Mouse (Mus musculus): ENCODE measurements at regions not wholly inside any gene's neighbourhood (a gene's known extent, or its start where the extent isn't known, plus 50 kb on each side); places are given as distances from the start of the nearest gene placed in this dataset.

DNA sequence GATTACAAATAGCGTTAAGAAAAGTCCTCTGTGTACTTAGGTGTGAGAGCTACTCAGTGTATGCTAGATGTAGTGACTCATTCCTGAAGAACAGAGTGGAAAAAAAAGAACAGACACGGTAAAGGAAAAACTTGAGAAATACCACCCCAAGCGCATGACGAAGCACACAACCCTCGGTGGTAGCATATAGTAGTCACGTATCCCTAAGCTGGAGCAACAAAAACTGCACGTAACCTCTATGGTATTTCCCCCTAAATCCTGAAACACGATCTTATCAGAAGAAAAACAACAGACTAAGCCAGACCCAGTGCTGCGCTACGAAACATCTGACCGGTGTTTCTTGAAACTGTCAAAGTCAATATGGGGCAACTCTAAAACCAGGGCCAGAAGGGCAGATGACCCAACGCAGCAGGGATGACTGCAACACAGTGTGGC is 162.0 kb downstream of the Cysltr2 start:
- whole genome bisulfite sequencing: 21% methylated on average over 12 of the region's 12 CpGs
- peak overlapping the region; percentile 79 for H3K27ac ChIP-seq (ENCODE audit: low read length)
- ATAC-seq (ENCODE audit: low FRiP score, low TSS enrichment): peak; percentile 74

DNA sequence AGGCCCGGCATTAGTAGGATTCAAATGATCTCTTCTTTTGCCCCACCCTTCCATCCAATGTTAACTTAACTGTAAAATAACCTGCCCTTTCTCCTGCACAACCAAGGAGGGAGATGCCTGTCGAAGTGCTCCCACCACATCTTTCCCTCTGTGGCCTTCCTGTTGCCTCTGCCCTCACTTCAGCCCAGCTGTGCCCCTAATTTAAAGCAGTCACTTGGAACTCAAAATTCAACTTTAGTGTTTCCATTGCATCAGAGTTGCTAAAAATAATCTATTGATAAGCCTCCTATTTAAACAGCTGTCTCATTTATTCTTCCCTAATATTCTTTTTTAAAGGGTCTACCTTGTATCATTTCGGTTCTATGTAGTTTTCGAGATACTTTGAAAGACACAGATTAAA is 163.1 kb downstream of the Cysltr2 start:
- Histone ChIP-seq H3K36me3 (ENCODE audit: insufficient read depth, low read length) (no peaks in the 10 kb centered on the region), H3K9me3 (ENCODE audit: low read length) (no peaks in the 10 kb centered on the region), H3K27ac (ENCODE audit: low read length) (no peak overlapping the region), H3K4me1 (ENCODE audit: insufficient read depth, low read length) (peaks cover 16% of the 10 kb centered on the region), H3K27me3 (ENCODE audit: insufficient read depth, low read length) (no peaks in the 10 kb centered on the region), H3K4me3 (ENCODE audit: low read length) (no peak overlapping the region), H3K9ac (replicated peaks; ENCODE audit: low read length) (no peak overlapping the region), H3K4me2 (replicated peaks; ENCODE audit: low read depth, low read length) (no peak overlapping the region)
- 76% methylated on average over 4 of the region's 4 CpGs for WGBS
- ATAC-seq (ENCODE audit: low FRiP score, low TSS enrichment): no peak

More for the DNA sequence above, 162.0 kb downstream of the Cysltr2 start:
- no peak overlapping the region for H3K9ac ChIP-seq (replicated peaks; ENCODE audit: low read length)
- no peaks in the 10 kb centered on the region for H3K36me3 ChIP-seq (ENCODE audit: insufficient read depth, low read length)
- H3K4me2 ChIP-seq (replicated peaks; ENCODE audit: low read depth, low read length): no peak overlapping the region
- no peaks in the 10 kb centered on the region for H3K9me3 ChIP-seq (ENCODE audit: low read length)
- no peaks in the 10 kb centered on the region for H3K27me3 ChIP-seq (ENCODE audit: insufficient read depth, low read length)
- H3K4me1 ChIP-seq (ENCODE audit: insufficient read depth, low read length): peaks cover 16% of the 10 kb centered on the region
- H3K4me3 ChIP-seq (ENCODE audit: low read length): no peak overlapping the region

DNA sequence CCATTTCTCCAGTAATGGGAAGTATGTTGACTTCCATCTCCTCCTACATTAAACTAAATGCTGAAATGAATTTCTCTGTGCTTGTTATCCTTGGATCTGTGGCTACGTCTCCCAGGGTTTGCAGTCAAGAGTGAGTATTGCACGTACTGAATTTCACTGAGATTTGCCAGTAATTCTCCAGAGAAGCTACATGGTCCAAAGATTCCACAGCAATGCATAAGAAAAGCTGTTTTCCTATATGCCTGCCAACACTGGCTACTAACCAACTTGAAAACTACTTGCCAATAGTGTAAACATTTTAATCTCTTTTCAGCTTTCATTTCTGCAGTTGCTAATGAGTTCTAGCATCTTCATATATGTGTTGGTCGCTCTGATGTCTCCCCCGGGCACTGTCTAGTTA is 164.4 kb downstream of the Cysltr2 start:
- Histone ChIP-seq H3K4me2 (replicated peaks; ENCODE audit: low read depth, low read length) (no peak overlapping the region), H3K27me3 (ENCODE audit: insufficient read depth, low read length) (no peaks in the 10 kb centered on the region), H3K4me3 (ENCODE audit: low read length) (no peak overlapping the region), H3K27ac (ENCODE audit: low read length) (no peak overlapping the region), H3K36me3 (ENCODE audit: insufficient read depth, low read length) (no peaks in the 10 kb centered on the region), H3K9ac (replicated peaks; ENCODE audit: low read length) (no peak overlapping the region), H3K4me1 (ENCODE audit: insufficient read depth, low read length) (peaks cover 16% of the 10 kb centered on the region), H3K9me3 (ENCODE audit: low read length) (no peaks in the 10 kb centered on the region)
- no peak for ATAC-seq (ENCODE audit: low FRiP score, low TSS enrichment)
- WGBS: 88% methylated on average over 4 of the region's 4 CpGs

DNA sequence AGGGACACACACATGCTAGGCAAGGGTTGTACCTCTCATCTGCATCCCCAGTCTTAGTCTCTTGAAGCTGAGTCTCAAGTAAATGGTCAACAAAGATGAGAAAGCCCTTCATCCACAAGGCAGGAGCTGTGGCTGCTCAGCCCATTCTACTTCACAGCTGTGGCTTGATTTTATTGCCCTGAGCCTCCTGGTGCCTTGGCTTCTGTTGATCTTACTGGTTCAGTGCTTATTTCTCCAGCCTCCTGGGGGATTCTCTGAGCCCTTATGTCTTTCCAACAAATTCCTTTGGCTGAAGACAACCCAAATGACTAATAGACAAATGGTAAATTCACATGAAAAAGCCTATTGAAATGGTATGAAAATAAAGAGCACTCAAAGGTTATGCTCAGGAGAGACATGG is 167.3 kb upstream of the Fndc3a start:
- ATAC-seq (ENCODE audit: low FRiP score, low TSS enrichment): no peak
- H3K4me1 ChIP-seq (ENCODE audit: insufficient read depth, low read length): 0 out of 2 replicates have a peak, but pooled peaks cover 8% of the 10 kb centered on the region

DNA sequence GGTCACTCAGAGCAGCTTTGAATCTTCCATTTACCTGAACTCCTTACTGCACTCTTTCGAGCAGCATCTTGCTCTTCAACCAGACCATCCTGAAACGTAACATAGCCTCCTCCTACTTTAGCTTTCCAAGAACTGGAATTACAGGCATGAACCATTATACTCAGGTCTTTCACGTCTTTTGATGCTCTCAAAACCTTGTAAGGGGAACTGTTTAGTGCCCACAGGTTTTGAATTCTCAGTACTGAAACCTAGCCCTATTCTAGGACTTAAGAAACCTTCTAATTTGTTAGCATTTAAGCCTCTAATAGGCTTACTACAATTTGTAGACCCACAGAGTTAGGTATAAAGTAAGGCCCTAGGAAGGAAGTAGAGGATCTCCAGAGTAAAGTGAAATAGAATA is 163.7 kb upstream of the Fndc3a start:
- no peak overlapping the region for H3K9ac ChIP-seq (replicated peaks; ENCODE audit: low read length)
- H3K9me3 ChIP-seq (ENCODE audit: low read length): no peaks in the 10 kb centered on the region
- no peaks in the 10 kb centered on the region for H3K27me3 ChIP-seq (ENCODE audit: insufficient read depth, low read length)
- H3K4me3 ChIP-seq (ENCODE audit: low read length): no peak overlapping the region
- no peak overlapping the region for H3K27ac ChIP-seq (ENCODE audit: low read length)
- H3K36me3 ChIP-seq (ENCODE audit: insufficient read depth, low read length): no peaks in the 10 kb centered on the region
- peaks cover 11% of the 10 kb centered on the region for H3K4me1 ChIP-seq (ENCODE audit: insufficient read depth, low read length)
- H3K4me2 ChIP-seq (replicated peaks; ENCODE audit: low read depth, low read length): no peak overlapping the region
- 88% methylated on average over 3 of the region's 3 CpGs for WGBS
- ATAC-seq (ENCODE audit: low FRiP score, low TSS enrichment): no peak

More for the DNA sequence above, 167.3 kb upstream of the Fndc3a start:
- no peaks in the 10 kb centered on the region for H3K36me3 ChIP-seq (ENCODE audit: insufficient read depth, low read length)
- no peak overlapping the region for H3K4me2 ChIP-seq (replicated peaks; ENCODE audit: low read depth, low read length)
- H3K27me3 ChIP-seq (ENCODE audit: insufficient read depth, low read length): no peaks in the 10 kb centered on the region
- no peak overlapping the region for H3K27ac ChIP-seq (ENCODE audit: low read length)
- H3K9ac ChIP-seq (replicated peaks; ENCODE audit: low read length): no peak overlapping the region
- no peaks in the 10 kb centered on the region for H3K9me3 ChIP-seq (ENCODE audit: low read length)
- H3K4me3 ChIP-seq (ENCODE audit: low read length): no peak overlapping the region

DNA sequence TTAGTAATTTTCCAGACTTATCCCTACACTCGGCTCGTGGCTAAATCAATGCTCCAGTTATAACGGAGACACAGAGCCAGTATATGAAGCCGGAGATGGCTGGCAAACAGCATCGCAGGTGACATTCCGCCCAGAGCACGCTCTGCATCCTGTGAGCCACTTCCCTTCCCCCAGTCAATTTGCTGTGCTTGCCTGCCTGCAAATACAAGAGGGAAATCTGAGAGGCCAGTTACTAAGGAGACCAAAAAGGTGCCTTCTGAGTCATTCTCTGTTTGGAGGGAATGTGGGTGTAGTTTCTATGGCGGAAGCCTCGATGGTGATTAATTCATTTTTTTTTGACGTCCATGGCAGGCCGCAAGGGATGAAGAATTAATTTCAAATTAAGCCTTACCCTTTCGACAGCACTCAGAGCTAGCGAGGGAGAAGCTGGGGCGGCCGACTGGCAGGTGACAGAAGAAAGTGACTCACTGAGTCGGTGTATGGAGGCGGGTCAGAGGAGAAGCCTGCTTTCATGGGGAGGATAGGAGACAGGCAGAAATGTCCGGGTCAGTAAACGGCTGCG is 159.5 kb upstream of the Fndc3a start:
- Histone ChIP-seq H3K4me3 (ENCODE audit: low read length) (peak overlapping the region; percentile 7), H3K4me2 (replicated peaks; ENCODE audit: low read depth, low read length) (peak overlapping the region; percentile 46), H3K36me3 (ENCODE audit: insufficient read depth, low read length) (no peaks in the 10 kb centered on the region), H3K9me3 (ENCODE audit: low read length) (no peaks in the 10 kb centered on the region), H3K4me1 (ENCODE audit: insufficient read depth, low read length) (peaks cover 8% of the 10 kb centered on the region), H3K9ac (replicated peaks; ENCODE audit: low read length) (0 out of 2 replicates have a peak overlapping the region, but pooled peaks have one; percentile 10), H3K27ac (ENCODE audit: low read length) (peak overlapping the region; percentile 30; the same call in 1 of the 2 replicates), H3K27me3 (ENCODE audit: insufficient read depth, low read length) (no peaks in the 10 kb centered on the region)
- ATAC-seq (ENCODE audit: low FRiP score, low TSS enrichment): peak; percentile 79
- 22% methylated on average over 20 of the region's 20 CpGs for WGBS

DNA sequence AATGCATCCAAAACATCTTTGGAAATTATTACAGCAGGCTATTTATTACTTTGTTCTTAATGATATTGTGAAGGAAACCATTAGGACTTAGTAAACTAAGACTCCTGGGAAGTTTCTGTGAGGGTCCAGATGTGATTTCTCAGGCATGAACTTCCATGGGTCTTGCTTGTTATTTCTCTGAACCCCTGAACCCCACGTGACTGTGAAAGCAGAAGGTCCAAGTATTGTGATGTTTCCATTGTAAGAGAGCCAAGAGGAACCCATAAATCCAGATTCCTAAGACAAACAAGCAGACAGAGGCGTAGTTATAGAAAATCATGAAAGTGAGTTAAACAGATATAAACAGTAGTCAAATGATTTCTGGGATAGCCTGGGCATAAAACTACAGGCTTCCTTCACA is 157.1 kb upstream of the Fndc3a start:
- ATAC-seq (ENCODE audit: low FRiP score, low TSS enrichment): peak; percentile 72; the same call in 1 of the 2 replicates
- WGBS: 22% methylated on average over 2 of the region's 2 CpGs
- H3K4me3 ChIP-seq (ENCODE audit: low read length): no peak overlapping the region
- no peak overlapping the region for H3K9ac ChIP-seq (replicated peaks; ENCODE audit: low read length)
- H3K27ac ChIP-seq (ENCODE audit: low read length): peak overlapping the region; percentile 53
- no peaks in the 10 kb centered on the region for H3K9me3 ChIP-seq (ENCODE audit: low read length)
- no peaks in the 10 kb centered on the region for H3K27me3 ChIP-seq (ENCODE audit: insufficient read depth, low read length)
- H3K36me3 ChIP-seq (ENCODE audit: insufficient read depth, low read length): no peaks in the 10 kb centered on the region
- peaks cover 9% of the 10 kb centered on the region for H3K4me1 ChIP-seq (ENCODE audit: insufficient read depth, low read length)
- no peak overlapping the region for H3K4me2 ChIP-seq (replicated peaks; ENCODE audit: low read depth, low read length)

DNA sequence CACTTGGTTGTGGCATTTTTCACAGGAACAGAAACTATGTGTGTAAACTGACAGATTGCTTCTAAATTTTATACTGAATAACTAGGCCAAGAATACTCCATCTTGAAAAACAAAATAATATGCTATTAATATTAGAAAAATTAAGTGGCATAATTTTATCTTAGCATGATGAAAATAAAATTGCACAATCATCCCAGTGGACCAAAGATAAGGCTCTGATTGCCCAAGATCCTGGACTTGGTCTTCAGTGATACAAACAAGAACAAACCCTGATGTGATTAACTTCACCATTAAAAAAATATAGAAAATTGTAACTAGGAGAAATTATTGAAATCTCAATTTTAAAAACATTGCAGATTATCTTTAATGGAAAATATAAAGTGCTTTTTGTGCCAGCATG is 155.7 kb upstream of the Fndc3a start:
- H3K4me2 ChIP-seq (replicated peaks; ENCODE audit: low read depth, low read length): no peak overlapping the region
- peaks cover 9% of the 10 kb centered on the region for H3K4me1 ChIP-seq (ENCODE audit: insufficient read depth, low read length)
- H3K9me3 ChIP-seq (ENCODE audit: low read length): no peaks in the 10 kb centered on the region
- ATAC-seq (ENCODE audit: low FRiP score, low TSS enrichment): no peak
- H3K9ac ChIP-seq (replicated peaks; ENCODE audit: low read length): no peak overlapping the region
- H3K27ac ChIP-seq (ENCODE audit: low read length): no peak overlapping the region
- H3K27me3 ChIP-seq (ENCODE audit: insufficient read depth, low read length): no peaks in the 10 kb centered on the region
- H3K36me3 ChIP-seq (ENCODE audit: insufficient read depth, low read length): no peaks in the 10 kb centered on the region
- H3K4me3 ChIP-seq (ENCODE audit: low read length): no peak overlapping the region

DNA sequence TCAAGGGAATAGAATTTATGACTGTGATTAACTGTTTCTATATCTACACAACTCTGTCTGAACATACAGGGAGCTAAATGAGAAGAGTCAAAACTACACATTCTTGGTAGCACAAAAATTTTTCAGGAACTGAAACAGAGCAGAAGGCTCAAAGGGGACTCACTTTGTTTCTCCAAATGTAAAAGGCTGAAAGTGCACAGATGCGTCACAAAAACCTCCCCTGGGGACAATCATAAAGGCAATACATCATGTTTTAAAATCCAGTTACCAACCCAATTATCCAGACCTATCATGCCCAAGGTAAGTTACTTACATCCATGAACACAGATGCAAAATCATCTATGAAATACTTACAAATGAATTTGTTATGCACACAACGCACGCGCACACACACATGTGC is 155.0 kb upstream of the Fndc3a start:
- H3K9me3 ChIP-seq (ENCODE audit: low read length): no peaks in the 10 kb centered on the region
- ATAC-seq (ENCODE audit: low FRiP score, low TSS enrichment): no peak
- H3K27ac ChIP-seq (ENCODE audit: low read length): no peak overlapping the region
- no peak overlapping the region for H3K4me2 ChIP-seq (replicated peaks; ENCODE audit: low read depth, low read length)
- no peaks in the 10 kb centered on the region for H3K36me3 ChIP-seq (ENCODE audit: insufficient read depth, low read length)
- no peaks in the 10 kb centered on the region for H3K27me3 ChIP-seq (ENCODE audit: insufficient read depth, low read length)
- WGBS: 89% methylated on average over 4 of the region's 4 CpGs
- H3K9ac ChIP-seq (replicated peaks; ENCODE audit: low read length): no peak overlapping the region
- H3K4me3 ChIP-seq (ENCODE audit: low read length): no peak overlapping the region
- peaks cover 8% of the 10 kb centered on the region for H3K4me1 ChIP-seq (ENCODE audit: insufficient read depth, low read length)

DNA sequence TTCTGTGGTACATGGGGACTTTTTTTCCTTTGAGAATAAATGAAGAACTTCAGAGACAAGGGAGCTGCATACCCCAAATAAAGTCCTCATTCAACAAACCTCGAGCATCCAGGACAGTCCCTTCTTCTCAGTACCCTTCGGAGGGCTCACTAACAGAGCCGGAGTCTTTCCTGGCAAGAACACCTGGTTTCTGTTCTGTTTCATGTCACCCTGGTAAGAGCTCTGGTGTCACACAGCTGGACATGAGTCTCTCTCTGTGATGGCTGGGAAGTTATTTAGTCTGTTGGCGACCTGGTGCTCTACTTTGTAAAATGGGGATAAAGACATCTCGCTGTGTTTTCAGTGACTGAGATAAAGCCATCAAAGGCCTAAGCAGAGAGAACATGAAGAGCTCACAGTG is 154.3 kb upstream of the Fndc3a start:
- no peaks in the 10 kb centered on the region for H3K36me3 ChIP-seq (ENCODE audit: insufficient read depth, low read length)
- no peaks in the 10 kb centered on the region for H3K9me3 ChIP-seq (ENCODE audit: low read length)
- WGBS: 69% methylated on average over 5 of the region's 5 CpGs
- ATAC-seq (ENCODE audit: low FRiP score, low TSS enrichment): no peak
- no peak overlapping the region for H3K4me3 ChIP-seq (ENCODE audit: low read length)
- no peak overlapping the region for H3K4me2 ChIP-seq (replicated peaks; ENCODE audit: low read depth, low read length)
- no peak overlapping the region for H3K9ac ChIP-seq (replicated peaks; ENCODE audit: low read length)
- no peaks in the 10 kb centered on the region for H3K27me3 ChIP-seq (ENCODE audit: insufficient read depth, low read length)
- H3K27ac ChIP-seq (ENCODE audit: low read length): no peak overlapping the region
- 0 out of 2 replicates have a peak, but pooled peaks cover 4% of the 10 kb centered on the region for H3K4me1 ChIP-seq (ENCODE audit: insufficient read depth, low read length)
